Mouse (Mus musculus) 3T3-L1 (cell line): ENCODE data around the gene 9930111J21Rik1.
"Not testable (repeated sequence)": the region's sequence is repeated elsewhere in the genome, so short reads cannot be mapped to it uniquely, and the experiment has no call there.

Experiments used
- DNase-seq: peaks from one replicate; pipeline ENCODE4 v3.0.0-alpha.2; 2015; ENCODE audit warnings: low read depth, low spot score

The 9930111J21Rik1 gene

DNA sequence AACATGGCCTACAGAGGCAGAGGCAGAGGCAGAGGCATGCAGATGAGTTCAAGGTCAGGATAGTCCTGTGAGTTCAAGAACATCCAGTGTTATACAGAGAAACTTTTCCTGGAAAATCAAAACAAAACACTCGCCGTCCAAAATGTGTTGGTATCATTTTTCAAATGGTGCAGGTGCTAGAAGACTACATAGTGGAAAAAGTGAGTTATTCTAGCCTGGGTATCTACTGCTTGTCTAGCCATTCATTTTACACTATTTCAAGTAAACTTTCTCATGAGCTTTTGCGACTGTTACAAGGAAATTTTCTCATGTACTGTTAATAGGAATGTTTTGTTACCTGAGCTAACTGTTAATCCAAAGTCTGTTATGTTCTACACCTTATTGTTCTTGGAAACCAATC lies 60.8 kb downstream of the 9930111J21Rik1 start:
- DNase-seq = no peak

GRCm38 (mm10) chr11:48913611-48914010 lies 65.6 kb downstream of the 9930111J21Rik1 start:
- DNase-seq = no peak

- no peak for DNase-seq
Measured at GRCm38 (mm10) chr11:48908459-48908858, 70.7 kb downstream of the 9930111J21Rik1 start.

GRCm38 (mm10) chr11:48902021-48902420 lies 77.2 kb downstream of the 9930111J21Rik1 start, which contains the start of gene Gm5431:
Gene Gm5431, minus strand, starts transcription at chr11:48902214.
- no peak for DNase-seq

- DNase-seq = not testable (repeated sequence)
Measured at GRCm38 (mm10) chr11:48901567-48901930, 77.6 kb downstream of the 9930111J21Rik1 start.

DNA sequence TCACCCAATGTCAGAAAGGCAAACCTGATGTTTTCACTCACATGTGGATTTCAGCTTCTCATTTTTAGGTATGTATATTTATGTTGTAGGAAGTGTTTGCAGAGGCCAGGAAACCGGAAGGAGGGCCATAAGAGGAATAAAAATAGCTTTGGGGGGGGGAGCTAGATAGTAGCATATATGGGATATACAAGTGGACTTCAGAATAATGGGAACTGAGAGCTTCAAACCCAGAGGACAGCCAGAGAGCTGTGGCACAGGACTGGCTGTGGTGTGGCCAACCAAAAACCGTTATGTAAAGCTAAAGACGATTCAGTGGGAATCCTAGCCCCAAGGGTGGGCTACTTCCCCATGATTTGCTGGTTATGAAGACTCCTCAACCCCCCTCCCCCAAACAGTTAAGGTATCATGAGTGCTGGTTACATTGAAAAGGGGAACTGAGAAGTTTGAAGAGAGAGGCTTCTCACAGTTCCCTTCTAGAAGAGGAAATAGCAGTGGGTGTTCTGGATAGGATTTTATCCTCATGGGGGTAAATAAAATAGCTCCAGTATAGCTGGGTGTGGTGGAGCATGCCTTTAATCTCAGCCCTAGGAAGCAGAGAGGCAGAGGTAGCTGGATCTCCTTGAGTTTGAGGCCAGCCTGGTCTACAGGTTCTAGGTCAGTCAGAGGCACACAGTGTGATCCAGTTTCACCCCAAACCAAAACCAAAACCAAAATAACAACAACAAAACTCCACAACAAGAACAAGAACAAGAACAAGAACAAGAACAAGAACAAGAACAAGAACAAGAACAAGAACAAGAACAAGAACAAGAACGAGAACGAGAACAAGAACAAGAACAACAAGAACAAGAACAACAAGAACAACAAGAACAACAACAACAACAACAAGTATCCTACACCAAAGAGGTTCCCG lies 78.3 kb downstream of the 9930111J21Rik1 start:
- not testable (repeated sequence) for DNase-seq

DNA sequence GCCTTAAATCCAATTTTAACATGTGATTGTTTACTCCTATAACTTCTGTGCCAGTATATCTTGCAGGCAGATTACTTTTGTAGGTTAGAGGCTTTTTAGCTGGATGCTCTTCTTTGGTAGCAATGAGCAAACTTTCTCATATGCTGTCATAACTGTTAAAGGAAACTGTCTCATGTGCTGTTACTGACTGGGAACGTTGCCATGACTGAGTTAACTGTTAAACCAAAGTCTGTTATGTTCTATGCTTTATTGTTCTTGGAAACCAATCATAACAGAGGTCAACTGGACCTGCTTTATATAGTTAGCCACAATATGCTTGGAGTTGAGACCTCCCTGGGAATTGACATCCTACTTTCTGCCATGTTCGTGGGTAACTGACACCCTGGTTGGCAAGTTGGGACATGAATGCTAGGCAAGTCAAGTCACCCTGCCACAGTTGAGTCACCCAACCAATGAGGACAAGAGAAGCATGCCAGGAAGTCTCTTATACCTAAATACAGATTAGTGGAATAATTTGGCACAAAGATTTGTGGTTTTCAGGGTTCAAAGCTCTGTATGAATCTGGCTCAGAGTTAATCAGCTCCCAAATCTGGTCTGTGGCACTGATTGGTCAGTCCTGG lies 80.3 kb downstream of the 9930111J21Rik1 start:
- DNase-seq = peak; percentile 80
